Mouse (Mus musculus) olfactory bulb, adult 2 months (tissue): ENCODE measurements at regions not wholly inside any gene's neighbourhood (a gene's known extent, or its start where the extent isn't known, plus 50 kb on each side); places are given as distances from the start of the nearest gene placed in this dataset.

ENCODE experiments used
- CTCF ChIP-seq: fragments of 200-500 bp; IDR thresholded peaks from 2 replicates; pipeline ENCODE4 v1.5.1; 2012; ENCODE audit warnings: low read depth, mild to moderate bottlenecking, low read length, moderate library complexity; ENCODE audit not compliant: insufficient read depth
- POLR2A ChIP-seq: fragments of 200-500 bp; IDR thresholded peaks from 2 replicates; pipeline ENCODE4 v1.6.1; 2012; ENCODE audit warnings: mild to moderate bottlenecking, low read depth, low read length, moderate library complexity; ENCODE audit not compliant: insufficient read depth

DNA sequence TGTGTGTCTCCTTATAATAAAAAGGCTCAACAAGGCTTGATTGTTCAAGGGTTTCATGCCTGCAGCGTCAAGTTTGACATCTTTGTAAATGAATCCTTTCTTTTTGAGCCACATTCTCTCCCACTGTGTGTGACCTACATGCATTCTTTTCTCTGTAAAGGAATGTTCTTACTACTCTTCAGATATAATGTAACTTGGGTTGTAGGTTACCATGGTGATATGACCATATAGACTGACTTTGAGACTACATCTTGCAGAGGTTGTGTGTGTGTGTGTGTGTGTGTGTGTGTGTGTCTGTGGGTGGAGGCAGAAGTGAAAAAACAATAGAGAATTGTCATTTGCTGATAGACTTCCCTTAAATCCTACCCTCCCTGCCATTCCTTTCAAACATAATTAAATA lies 58.5 kb upstream of the Mettl25 start:
- TF ChIP-seq CTCF (no peak), POLR2A (no peak)
